Mouse (Mus musculus): Measurements from ENCODE around the gene Cyp4f15. TPM values are rescaled to one million over a fixed set of nuclear protein-coding genes. Genes with fewer than 3 reads are reported as not detected.

Gene Cyp4f15
- polyA plus RNA-seq, 1 experiment from 2014 or later, result not detected

GRCm38 (mm10) chr17:32741057-32741456 is 55.6 kb downstream of the Cyp4f15 start:
- no peak overlapping the region for H3K27ac ChIP-seq (ENCODE audit: low read length)
- 20% methylated on average over 1 of the region's 1 CpGs for WGBS
- no peaks in the 10 kb centered on the region for H3K9me3 ChIP-seq (ENCODE audit: low read length)
- H3K27me3 ChIP-seq (ENCODE audit: insufficient read depth, low read length), result no peaks in the 10 kb centered on the region
- no peak overlapping the region for H3K9ac ChIP-seq (replicated peaks; ENCODE audit: low read length)
- H3K36me3 ChIP-seq (ENCODE audit: insufficient read depth, low read length), result no peaks in the 10 kb centered on the region
- no peak overlapping the region for H3K4me2 ChIP-seq (replicated peaks; ENCODE audit: low read depth, low read length)
- no peak for ATAC-seq (ENCODE audit: low FRiP score, low TSS enrichment)
- no peaks in the 10 kb centered on the region for H3K4me1 ChIP-seq (ENCODE audit: insufficient read depth, low read length)
- no peak overlapping the region for H3K4me3 ChIP-seq (ENCODE audit: low read length)

GRCm38 (mm10) chr17:32750611-32751010 is 65.2 kb downstream of the Cyp4f15 start:
- Histone ChIP-seq H3K9me3 (ENCODE audit: low read length) (no peaks in the 10 kb centered on the region), H3K4me3 (ENCODE audit: low read length) (no peak overlapping the region), H3K9ac (replicated peaks; ENCODE audit: low read length) (no peak overlapping the region), H3K27ac (ENCODE audit: low read length) (no peak overlapping the region), H3K4me2 (replicated peaks; ENCODE audit: low read depth, low read length) (no peak overlapping the region), H3K36me3 (ENCODE audit: insufficient read depth, low read length) (no peaks in the 10 kb centered on the region), H3K27me3 (ENCODE audit: insufficient read depth, low read length) (no peaks in the 10 kb centered on the region), H3K4me1 (ENCODE audit: insufficient read depth, low read length) (no peaks in the 10 kb centered on the region)
- no peak for ATAC-seq (ENCODE audit: low FRiP score, low TSS enrichment)
- WGBS, result 44% methylated on average over 5 of the region's 5 CpGs

Other genes with a start within 250 kb of the Cyp4f15 start
- 0.26 and 1.0 TPM in 2 replicates for gene Cyp4f39, start 232.9 kb upstream of the Cyp4f15 start, polyA plus RNA-seq (2015; fragmentation: Nextera tagmentation; extraction: Ambion mirVana)
- 7.4 and 10.4 TPM in 2 replicates for gene Cyp4f17, start 179.6 kb upstream of the Cyp4f15 start, polyA plus RNA-seq (2015; fragmentation: Nextera tagmentation; extraction: Ambion mirVana)
- gene Cyp4f16, start 149.1 kb upstream of the Cyp4f15 start, polyA plus RNA-seq (2015; fragmentation: Nextera tagmentation; extraction: Ambion mirVana), result 24.5 and 27.5 TPM in 2 replicates
- not detected in 2 replicates for gene Cyp4f37, start 64.3 kb upstream of the Cyp4f15 start, polyA plus RNA-seq (2015; fragmentation: Nextera tagmentation; extraction: Ambion mirVana)
- not detected in 2 replicates for gene Cyp4f40, start 26.7 kb upstream of the Cyp4f15 start, polyA plus RNA-seq (2015; fragmentation: Nextera tagmentation; extraction: Ambion mirVana)
- gene Zfp871, start 102.7 kb downstream of the Cyp4f15 start, polyA plus RNA-seq (2015; fragmentation: Nextera tagmentation; extraction: Ambion mirVana), result 34.9 and 43.0 TPM in 2 replicates
- 2.7 and 3.3 TPM in 2 replicates for gene Zfp811, start 124.3 kb downstream of the Cyp4f15 start, polyA plus RNA-seq (2015; fragmentation: Nextera tagmentation; extraction: Ambion mirVana)
- gene Zfp799, start 144.6 kb downstream of the Cyp4f15 start, polyA plus RNA-seq (2015; fragmentation: Nextera tagmentation; extraction: Ambion mirVana), result 15.6 and 16.3 TPM in 2 replicates
- 6.4 and 8.3 TPM in 2 replicates for gene Zfp870, start 206.0 kb downstream of the Cyp4f15 start, polyA plus RNA-seq (2015; fragmentation: Nextera tagmentation; extraction: Ambion mirVana)
- not detected in 2 replicates for gene Cyp4f14, start 231.7 kb downstream of the Cyp4f15 start, polyA plus RNA-seq (2015; fragmentation: Nextera tagmentation; extraction: Ambion mirVana)

Data from kidney, embryonic 16.5 days (tissue).